Mouse (Mus musculus) cerebellum, postnatal 14 days (tissue): ENCODE measurements around the gene Fam160b1.
A peak's percentile ranks its signal among the peaks of the same experiment; 100 is the strongest.

Experiments used
- DNase-seq, 2 experiments: peaks; one replicate each; pipeline ENCODE4 v3.0.0; 2021; ENCODE audit warnings: mixed read lengths in 2 of 2

Gene Fam160b1

GRCm38 (mm10) chr19:57367849-57368387 lies 7.4 kb downstream of the Fam160b1 start:
- DNase-seq: no peak

- no peak for DNase-seq
These were observed 12.9 kb downstream of the Fam160b1 start for GRCm38 (mm10) chr19:57373276-57373811.

GRCm38 (mm10) chr19:57375161-57375560 lies 14.7 kb downstream of the Fam160b1 start:
- DNase-seq: no peak

GRCm38 (mm10) chr19:57375746-57376145 lies 15.3 kb downstream of the Fam160b1 start:
- DNase-seq: no peak

DNA sequence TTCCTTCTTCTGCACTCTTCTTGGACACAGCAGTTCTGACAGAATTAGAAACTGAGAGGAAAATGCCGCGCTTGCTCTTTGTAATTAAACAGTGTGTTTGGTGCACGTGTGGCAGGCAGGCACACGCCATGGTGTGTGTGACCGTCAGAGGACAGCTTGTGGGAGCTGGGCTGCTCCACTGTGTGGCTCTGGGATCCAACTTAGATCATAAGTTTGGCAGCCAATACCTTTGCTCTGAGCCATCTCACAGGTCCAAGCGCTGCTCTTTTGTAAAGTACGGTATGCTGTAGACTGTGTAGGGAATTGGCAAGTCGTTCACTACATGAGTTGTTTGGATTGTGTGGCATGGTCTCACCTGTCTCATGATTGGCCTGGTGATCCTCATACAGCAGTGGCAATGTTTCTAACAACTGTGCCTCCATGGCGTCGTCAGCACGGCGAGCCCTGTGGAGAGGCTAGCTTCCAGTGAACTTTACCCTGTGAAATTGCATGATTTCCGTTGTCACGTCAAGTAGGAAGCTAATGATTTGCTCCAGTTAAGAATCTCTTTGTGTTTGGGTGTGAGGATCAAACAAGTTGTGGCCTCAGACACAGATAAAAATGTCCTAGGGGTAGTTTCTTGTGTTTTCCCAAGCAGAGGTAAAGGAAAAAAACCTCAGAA lies 16.7 kb downstream of the Fam160b1 start:
- no peak for DNase-seq

DNA sequence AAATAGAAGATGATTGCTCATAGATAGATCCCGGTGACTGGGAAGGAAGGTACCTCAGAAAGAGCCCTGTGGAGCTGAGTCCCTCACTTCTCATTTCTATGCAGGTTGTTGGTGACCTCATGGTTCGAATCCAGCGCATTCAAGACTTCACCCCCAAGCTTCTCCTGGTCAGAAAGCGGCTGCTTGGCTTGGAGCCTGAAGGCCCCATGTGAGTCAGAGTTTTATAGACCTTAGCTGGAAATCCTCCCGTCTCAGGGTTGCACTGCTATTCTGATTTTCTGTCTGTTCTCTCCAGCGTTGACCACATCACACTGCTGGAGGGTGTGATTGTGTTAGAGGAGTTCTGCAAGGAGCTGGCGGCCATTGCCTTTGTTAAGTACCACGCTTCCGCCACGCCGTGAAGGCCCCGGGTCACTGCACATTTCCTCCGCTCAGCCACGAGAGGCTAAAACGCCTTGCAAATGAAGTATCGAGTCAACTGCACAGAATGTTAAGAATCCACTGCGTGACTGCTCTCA lies 25.8 kb downstream of the Fam160b1 start:
- no peak for DNase-seq

DNA sequence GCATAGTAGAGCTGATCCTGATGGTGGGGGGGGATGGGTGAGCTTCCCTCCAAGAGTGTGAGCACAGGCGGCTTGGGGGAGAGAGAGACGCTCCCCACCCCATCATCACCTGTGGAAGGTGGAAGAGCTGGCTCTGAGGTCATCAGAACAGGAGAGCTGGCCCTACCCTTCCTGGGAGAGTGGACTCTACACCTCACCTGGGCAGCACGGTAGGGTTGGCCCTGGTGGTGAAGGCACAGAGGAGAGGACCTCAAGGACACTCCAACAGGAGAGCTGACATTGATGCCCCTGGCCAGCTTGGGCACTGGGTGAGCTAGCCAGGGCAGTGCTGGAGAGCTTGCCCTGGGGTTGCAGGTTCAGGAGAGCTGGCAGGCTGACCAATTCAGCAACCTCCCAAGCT lies 31.1 kb downstream of the Fam160b1 start:
- DNase-seq: no peak

DNA sequence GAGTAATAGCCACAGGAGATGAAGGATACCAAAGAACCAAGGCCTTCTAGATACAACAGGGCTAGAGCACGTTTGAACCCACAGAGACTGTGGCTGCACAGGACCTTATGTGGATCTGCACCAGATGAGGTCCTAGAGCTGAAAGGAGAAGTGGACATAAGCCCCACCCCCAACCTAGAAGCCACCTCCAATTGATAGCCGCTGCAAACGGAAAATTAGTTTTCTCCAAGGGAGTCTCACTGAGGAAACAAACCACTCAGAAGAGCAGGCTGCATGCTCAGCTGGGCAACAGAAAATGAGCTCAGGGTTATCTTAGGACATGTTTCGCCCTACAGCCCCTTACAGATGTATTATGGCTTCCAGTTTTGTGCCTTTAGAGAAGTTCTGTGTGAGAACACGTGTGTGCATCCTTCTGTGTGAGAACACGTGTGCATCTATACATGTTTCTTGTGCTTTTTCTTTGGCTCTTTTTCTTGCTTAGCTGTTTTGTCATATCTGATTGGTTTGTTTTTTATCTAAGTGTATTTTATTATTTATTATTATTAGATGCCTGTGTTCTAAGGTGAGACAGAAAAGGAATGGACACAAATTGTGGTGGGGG lies 33.0 kb downstream of the Fam160b1 start:
- no peak for DNase-seq

DNA sequence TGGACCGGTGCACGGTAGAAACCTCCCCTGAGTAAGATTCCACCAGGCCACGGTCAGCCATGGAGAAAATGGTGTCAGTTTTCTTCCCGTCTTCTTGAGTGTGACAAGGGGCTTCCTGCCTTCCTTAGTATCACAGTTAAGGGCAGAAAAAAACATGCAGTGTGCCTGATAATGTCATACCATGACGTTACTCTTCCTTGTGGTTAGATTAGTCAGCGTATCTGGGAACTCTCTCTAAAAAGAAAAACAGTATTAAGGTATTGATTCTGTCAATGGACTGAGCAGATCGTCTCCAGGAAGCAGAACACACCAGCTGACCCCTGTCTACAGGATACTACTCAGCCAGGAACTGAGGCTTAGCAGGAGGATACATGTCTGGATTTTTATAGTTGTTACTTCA lies 36.1 kb downstream of the Fam160b1 start:
- DNase-seq: no peak

DNA sequence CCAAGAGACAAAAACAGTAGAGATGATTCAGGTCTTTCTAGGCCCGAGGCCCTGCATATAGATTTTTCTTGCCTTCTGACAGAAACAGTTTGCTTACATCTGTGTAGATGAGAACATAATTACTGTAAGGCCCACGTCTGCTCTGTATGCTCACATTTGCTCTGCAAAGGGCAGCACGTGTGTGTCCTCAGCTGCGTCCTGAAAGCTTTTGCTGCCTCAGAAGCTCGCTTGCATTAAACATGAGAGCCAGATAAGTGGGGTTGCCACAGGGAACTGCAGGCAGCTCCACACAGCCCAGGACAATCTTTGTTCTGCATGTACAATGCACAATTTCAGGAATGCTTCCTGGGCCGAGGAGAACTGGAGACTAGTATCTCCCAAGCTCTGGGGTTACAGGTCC lies 41.9 kb downstream of the Fam160b1 start:
- no peak for DNase-seq

DNA sequence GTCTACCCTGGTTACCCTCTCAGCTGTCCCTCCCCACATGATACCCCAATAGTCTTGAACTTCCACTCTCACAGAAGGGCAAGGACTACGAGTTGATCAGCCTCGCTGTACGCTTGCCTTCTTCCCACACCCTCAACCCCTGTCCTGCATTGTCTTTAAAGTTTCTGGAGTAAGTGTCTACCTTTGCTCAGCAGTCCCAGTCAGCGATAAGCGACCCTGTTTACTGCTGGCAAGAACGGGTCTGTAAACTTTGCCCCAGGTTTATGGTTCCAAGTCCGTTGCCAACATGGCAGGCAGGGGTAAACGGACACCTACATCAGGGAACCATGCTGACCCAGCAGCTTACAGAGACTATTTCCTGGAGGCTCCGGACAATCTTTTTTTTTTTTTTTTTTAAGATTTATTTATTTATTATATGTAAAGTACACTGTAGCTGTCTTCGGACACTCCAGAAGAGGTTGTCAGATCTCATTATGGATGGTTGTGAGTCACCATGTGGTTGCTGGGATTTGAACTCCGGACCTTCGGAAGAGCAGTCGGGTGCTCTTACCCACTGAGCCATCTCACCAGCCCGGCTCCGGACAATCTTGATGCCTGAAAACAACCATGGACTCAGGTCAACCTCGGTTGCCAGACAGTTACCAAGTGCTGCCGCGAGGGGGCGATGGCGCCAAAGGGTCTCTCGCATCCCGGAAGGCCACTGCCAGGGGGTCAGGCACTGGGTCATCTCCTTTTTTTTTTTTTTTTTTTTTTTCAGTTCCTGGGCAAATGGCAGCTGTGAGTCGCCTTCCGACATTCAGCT lies 43.4 kb downstream of the Fam160b1 start:
- DNase-seq: peak; percentile 90 to 94

DNA sequence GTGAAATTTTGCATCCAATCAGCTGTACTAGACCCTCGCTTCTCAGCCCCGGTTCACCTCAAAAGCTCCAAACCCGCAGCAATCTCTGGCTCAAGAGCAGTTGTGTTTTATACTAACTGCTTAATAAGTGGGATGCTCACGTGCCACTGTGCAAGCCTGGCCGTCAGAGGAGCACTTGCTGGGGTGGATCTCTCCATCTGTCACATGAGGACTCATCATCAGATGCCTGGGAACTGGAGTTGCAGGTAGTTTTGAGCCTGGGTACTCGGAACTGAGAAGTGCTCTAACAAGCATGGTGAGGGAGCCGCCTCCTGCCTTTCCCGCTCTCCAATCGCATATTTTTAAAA lies 44.0 kb downstream of the Fam160b1 start:
- no peak for DNase-seq

GRCm38 (mm10) chr19:57407947-57408346 lies 47.5 kb downstream of the Fam160b1 start:
- DNase-seq: no peak

GRCm38 (mm10) chr19:57411375-57412196 lies 51.1 kb downstream of the Fam160b1 start:
- DNase-seq: peak; percentile 91 to 92

GRCm38 (mm10) chr19:57413170-57413569 lies 52.7 kb downstream of the Fam160b1 start:
- DNase-seq: no peak

GRCm38 (mm10) chr19:57413918-57414317 lies 53.4 kb downstream of the Fam160b1 start:
- no peak for DNase-seq

GRCm38 (mm10) chr19:57415031-57415807 lies 54.7 kb downstream of the Fam160b1 start:
- no peak for DNase-seq

DNA sequence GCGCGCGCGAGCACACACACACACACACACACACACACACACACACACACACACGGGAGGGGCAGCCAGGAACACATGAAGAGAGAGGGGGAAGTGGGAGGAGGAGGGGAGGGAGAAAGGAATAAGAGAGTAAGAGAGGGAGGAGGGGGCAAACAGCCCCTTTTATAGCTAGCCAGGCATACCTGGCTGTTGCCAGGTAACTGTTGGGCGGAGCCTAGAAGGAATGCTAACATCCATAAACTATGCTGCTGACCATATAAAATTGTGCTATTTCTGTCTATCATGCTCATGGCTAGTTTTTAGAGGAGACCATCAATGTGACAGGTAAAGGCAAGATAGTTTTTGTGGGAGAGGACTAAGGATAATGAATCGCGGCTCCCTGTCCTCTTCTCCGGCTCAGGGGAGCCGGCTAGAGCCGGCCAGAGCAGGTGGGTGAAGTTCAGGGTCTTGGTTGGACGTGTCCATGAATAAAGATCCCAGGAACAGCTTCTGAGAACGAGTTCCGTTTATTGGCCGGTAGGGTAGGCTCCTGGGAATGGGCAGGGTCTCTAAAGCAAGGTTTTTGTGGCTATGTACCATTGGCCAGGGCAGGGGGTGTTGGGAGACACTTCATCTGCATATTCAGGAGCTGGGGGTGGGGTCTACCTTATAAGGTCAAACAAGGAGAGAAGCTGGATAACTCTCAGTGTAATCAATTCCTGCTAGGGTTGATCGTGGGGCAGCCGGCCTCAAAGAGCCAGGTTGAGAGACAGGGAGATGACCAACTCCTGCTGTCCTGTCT lies 57.5 kb downstream of the Fam160b1 start:
- DNase-seq: no peak

- DNase-seq: no peak
These were observed 62.9 kb downstream of the Fam160b1 start for GRCm38 (mm10) chr19:57423402-57423801.

DNA sequence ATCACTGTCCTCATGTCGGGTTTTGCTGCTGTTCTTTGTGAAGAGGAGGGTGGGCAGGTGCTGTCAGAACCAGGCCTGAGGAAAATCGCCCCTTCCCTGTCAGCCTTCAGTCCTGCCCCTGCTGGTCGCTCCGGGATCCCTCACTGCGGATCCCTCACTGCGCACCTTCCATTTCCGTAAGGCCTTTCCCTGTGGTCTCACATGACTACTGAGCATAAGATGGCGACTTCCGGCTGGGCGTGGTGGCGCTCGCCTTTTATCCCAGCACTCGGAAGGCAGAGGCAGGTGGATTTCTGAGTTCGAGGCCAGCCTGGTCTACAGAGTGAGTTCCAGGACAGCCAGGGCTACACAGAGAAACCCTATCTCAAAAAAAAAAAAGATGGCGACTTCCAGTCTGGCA lies 64.8 kb downstream of the Fam160b1 start:
- no peak for DNase-seq

- no peak for DNase-seq
These were observed 66.4 kb downstream of the Fam160b1 start for GRCm38 (mm10) chr19:57426841-57427240.
